Mouse (Mus musculus): ENCODE measurements around the gene Nup35. TPM values are rescaled to one million over a fixed set of nuclear protein-coding genes. Genes with fewer than 3 reads are reported as not detected.

Nup35 gene
- polyA plus RNA-seq, 1 experiment from 2014 or later = 71.2 TPM

MicroRNAs encoded within 50 kb of the gene (microRNA counts, 519-probe panel; counts per million panel counts)
- microRNA mmu-miR-684 = not detected

Small RNA genes within 50 kb of the gene (microRNA-seq; reads per million reads assigned to microRNA genes)
- gene Mir684-1 = not detected

Other genes with a start within 250 kb of the Nup35 start
- 10.6 and 11.4 TPM in 2 replicates for gene Frzb, start 169.6 kb upstream of the Nup35 start, polyA plus RNA-seq (2014; fragmentation: Nextera tagmentation; extraction: Ambion mirVana)
- 65.4 and 71.1 TPM in 2 replicates for gene Nckap1, start 35.9 kb upstream of the Nup35 start, polyA plus RNA-seq (2014; fragmentation: Nextera tagmentation; extraction: Ambion mirVana)
- 17.8 and 20.2 TPM in 2 replicates for gene Dusp19, start 191 bp upstream of the Nup35 start, polyA plus RNA-seq (2014; fragmentation: Nextera tagmentation; extraction: Ambion mirVana)

Measured in midbrain, embryonic 11.5 days (tissue).